In the genomic region with DNA sequence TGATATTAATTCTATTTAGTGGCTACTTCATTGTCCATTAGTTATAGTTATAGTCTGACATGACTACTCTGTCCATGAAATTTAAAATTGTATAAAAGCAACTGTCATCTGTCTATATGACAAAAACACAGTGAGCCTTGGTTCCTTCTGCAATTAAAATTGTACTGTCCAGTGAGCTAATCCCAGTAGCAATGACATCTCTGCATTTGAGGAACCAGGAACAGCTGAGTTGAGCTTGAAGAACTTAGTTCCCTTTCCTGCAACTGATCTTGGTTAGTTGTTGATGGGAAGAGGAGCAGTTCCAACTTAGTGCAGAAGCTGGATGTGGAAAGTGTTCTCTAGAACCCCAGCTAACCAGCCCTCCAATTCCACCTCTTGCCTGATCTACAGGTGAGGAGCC, we compare ENCODE assay signal across 20 mouse cellular contexts. TPM values are rescaled to one million over a fixed set of nuclear protein-coding genes. Genes with fewer than 3 reads are reported as not detected.
"Had no signal": no experiment of that assay in that cellular context is flagged by ENCODE, and none has a peak within 500 bp of the region (broad histone marks: within the 10 kb centered on the region; RNA-seq: fewer than 3 reads in every experiment).

No protein-coding gene starts in this region.

- H3K27ac ChIP-seq: intestine, embryonic 15.5 days; kidney, embryonic 15.5 days; limb, embryonic 10.5 days; limb, embryonic 13.5 days; liver, embryonic 14.5 days; midbrain, embryonic 10.5 days; midbrain, embryonic 13.5 days; stomach, postnatal 0 days had no signal

- H3K4me2 ChIP-seq: intestine, embryonic 15.5 days; kidney, embryonic 15.5 days; limb, embryonic 13.5 days; lung, embryonic 14.5 days; midbrain, embryonic 13.5 days had no signal

- H3K9me3 ChIP-seq: intestine, embryonic 15.5 days; kidney, embryonic 15.5 days; limb, embryonic 10.5 days; limb, embryonic 13.5 days; megakaryocyte, embryonic 14.5 days; midbrain, embryonic 10.5 days; midbrain, embryonic 13.5 days had no signal

- H3K27me3 ChIP-seq: megakaryocyte, embryonic 14.5 days; midbrain, embryonic 13.5 days had no signal

- DNase-seq: kidney, adult 11 months; kidney, adult 8-10 months; kidney, postnatal 10 days; kidney, postnatal 36 days; liver; liver, postnatal 0 days; lung, postnatal 36 days; thymus, postnatal 25 days had no signal

- H3K4me3 ChIP-seq: intestine, embryonic 15.5 days; kidney, embryonic 15.5 days; limb, embryonic 10.5 days; limb, embryonic 13.5 days; megakaryocyte, embryonic 14.5 days; midbrain, embryonic 10.5 days; midbrain, embryonic 13.5 days had no signal

- ATAC-seq: intestine, embryonic 15.5 days; liver, postnatal 0 days; lung, postnatal 0 days; midbrain, embryonic 13.5 days; midbrain, embryonic 16.5 days had no signal

- H3K9ac ChIP-seq: intestine, embryonic 15.5 days; kidney, embryonic 15.5 days; limb, embryonic 13.5 days; liver, embryonic 14.5 days; liver, postnatal 0 days; lung, embryonic 14.5 days; midbrain, embryonic 13.5 days had no signal

- H3K36me3 ChIP-seq: intestine, embryonic 15.5 days; kidney, embryonic 15.5 days; limb, embryonic 10.5 days; limb, embryonic 13.5 days; midbrain, embryonic 10.5 days; midbrain, embryonic 13.5 days had no signal

RNA-seq across cellular contexts. Expression of a gene that starts 4.8 kb away (rescaled TPM):
- polyA plus RNA-seq: limb, embryonic 13.5 days; liver, postnatal 0 days had no signal
